Mouse (Mus musculus) G1E (cell line): ENCODE data around the gene Tspo2. TPM values are rescaled to one million over a fixed set of nuclear protein-coding genes. Genes with fewer than 3 reads are reported as not detected.

Source experiments
- ATAC-seq: 2 replicates; pipeline ENCODE4 v1.8.0; 2016; ENCODE audit warnings: mild to moderate bottlenecking; ENCODE audit not compliant: insufficient number of reproducible peaks, poor library complexity, low FRiP score, severe bottlenecking; ENCODE audit errors: extremely low read depth
- DNase-seq: peaks from one replicate; pipeline ENCODE4 v3.0.0; 2012; ENCODE audit warnings: low spot score
- H3K27me3 ChIP-seq: 2 replicates; pipeline ENCODE4 v1.6.1; 2012; ENCODE audit warnings: mild to moderate bottlenecking, low read length, inconsistent platforms; ENCODE audit not compliant: insufficient read depth
- H3K36me3 ChIP-seq: replicated peaks from 2 replicates; pipeline ENCODE3; 2012; ENCODE audit warnings: mild to moderate bottlenecking, inconsistent platforms
- H3K4me1 ChIP-seq: 2 replicates; pipeline ENCODE4 v1.6.1; 2012; ENCODE audit warnings: low read depth, low read length, inconsistent platforms, mixed read lengths; ENCODE audit not compliant: insufficient read depth
- H3K4me3 ChIP-seq: 2 replicates; pipeline ENCODE4 v1.5.1; 2012; ENCODE audit warnings: low read depth, mild to moderate bottlenecking, inconsistent platforms, low read length, moderate library complexity, mixed read lengths
- H3K9me3 ChIP-seq: replicated peaks from 2 replicates; pipeline ENCODE4 v1.6.1; 2012; ENCODE audit warnings: inconsistent platforms
- CTCF ChIP-seq: IDR thresholded peaks from 2 replicates; pipeline ENCODE4 v1.5.1; 2012; ENCODE audit warnings: low read depth, low read length, inconsistent platforms, mixed read lengths
- GATA1 ChIP-seq: IDR thresholded peaks from 2 replicates; pipeline ENCODE4 v1.6.1; 2012; ENCODE audit warnings: borderline replicate concordance, low read length, inconsistent platforms, mixed read lengths
- GATA2 ChIP-seq: IDR thresholded peaks from 2 replicates; pipeline ENCODE4 v1.6.1; 2012; ENCODE audit warnings: low read depth, low read length, inconsistent platforms, borderline replicate concordance
- POLR2AphosphoS5 ChIP-seq: IDR thresholded peaks from 2 replicates; pipeline ENCODE4 v1.6.1; 2012; ENCODE audit warnings: low read depth, low read length, inconsistent platforms; ENCODE audit not compliant: insufficient replicate concordance
- TAL1 ChIP-seq: conservative IDR thresholded peaks from 2 replicates; pipeline ENCODE4 v1.6.1; 2012; ENCODE audit warnings: low read depth, low read length, inconsistent platforms, mixed read lengths
- polyA plus RNA-seq: library from polyadenylated mRNA; stranded (reverse); fragments of >175 nt; gene quantifications from 2 replicates; pipeline ENCODE4 v1.2.3, GENCODE M21; 2012
- total RNA-seq, 2 experiments: library from RNA; stranded (forward) in 1 of 2; stranded (reverse) in 1 of 2; fragments of 200-1000 nt in 1 of 2; fragments of >200 nt in 1 of 2; fragmentation: Nextera tagmentation in 1 of 2; gene quantifications; 2 replicates each; pipeline ENCODE4 v1.2.3; 2014 to 2017

The Tspo2 gene
- total and polyA plus RNA-seq, 3 experiments = 47.5 to 99.5 (median 61.3) TPM

DNA sequence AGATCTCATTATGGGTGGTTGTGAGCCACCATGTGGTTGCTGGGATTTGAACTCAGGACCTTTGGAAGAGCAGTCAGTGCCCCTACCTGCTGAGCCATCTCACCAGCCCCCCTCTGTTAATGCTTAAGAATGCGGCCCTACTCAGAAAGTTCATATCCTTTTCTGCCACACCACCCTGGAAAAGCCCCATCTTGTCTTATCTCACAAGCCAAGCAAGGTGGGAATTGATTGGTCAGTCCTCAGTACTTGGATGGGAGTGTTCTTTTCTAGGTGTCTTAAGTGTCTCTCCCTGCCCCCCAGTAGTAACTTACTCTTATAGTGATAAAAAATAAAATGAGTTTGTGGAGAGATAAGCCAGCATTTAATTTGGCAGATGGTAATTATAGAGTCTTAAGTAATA lies 46.6 kb downstream of the Tspo2 start:
- ATAC-seq (no peak), DNase-seq (no peak)
- Histone ChIP-seq H3K36me3 (peaks cover 61% of the 10 kb centered on the region), H3K27me3 (no peaks in the 10 kb centered on the region), H3K4me3 (no peak overlapping the region), H3K9me3 (no peaks in the 10 kb centered on the region), H3K4me1 (peaks cover 58% of the 10 kb centered on the region)
- TF ChIP-seq CTCF (no peak), GATA1 (no peak), GATA2 (no peak), POLR2AphosphoS5 (no peak), TAL1 (no peak)

DNA sequence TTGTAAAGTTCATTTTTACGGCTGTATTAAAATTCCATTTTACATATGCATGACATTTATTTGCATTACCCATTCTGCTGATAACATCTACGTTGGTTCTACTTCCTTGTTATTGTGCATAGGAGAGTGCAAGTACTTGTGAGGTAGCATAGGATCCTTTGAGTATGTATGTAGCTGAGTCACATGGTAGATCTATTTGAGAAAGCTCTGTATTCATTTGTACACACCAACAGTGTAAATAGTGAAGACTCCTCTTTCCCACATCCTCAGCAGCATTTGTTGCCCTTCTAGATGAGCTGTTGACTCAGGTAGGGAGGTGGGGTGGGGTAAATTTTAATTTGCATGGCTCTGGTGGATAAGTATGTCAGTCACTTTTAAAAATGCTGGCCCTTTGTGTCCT lies 47.5 kb downstream of the Tspo2 start:
- H3K4me1 ChIP-seq = peaks cover 60% of the 10 kb centered on the region
- peaks cover 69% of the 10 kb centered on the region for H3K36me3 ChIP-seq
- DNase-seq = no peak
- H3K9me3 ChIP-seq = no peaks in the 10 kb centered on the region
- TF ChIP-seq GATA2 (no peak), POLR2AphosphoS5 (no peak), TAL1 (no peak), CTCF (no peak), GATA1 (no peak)
- no peak overlapping the region for H3K4me3 ChIP-seq
- no peak for ATAC-seq
- H3K27me3 ChIP-seq = no peaks in the 10 kb centered on the region

DNA sequence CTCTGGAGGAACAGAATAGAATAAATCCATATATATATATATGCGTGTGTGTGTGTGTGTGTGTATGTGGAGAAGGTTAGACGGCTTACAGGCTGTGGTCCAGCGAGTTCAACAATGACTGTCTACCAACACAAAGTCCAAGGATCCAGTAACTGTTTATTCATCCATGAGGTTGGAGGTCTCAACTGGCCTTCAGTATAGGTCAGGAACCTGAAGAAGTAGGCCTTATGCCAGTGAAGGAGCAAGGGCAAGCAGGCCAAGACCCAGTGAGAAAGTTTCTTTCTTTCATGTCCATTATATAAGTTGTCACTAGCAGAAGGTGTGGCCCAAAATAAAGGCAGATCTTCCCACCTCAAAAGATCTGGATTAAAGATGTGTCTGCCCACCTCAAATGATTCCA lies 48.6 kb downstream of the Tspo2 start:
- Histone ChIP-seq H3K9me3 (no peaks in the 10 kb centered on the region), H3K36me3 (peaks cover 80% of the 10 kb centered on the region), H3K4me1 (peaks cover 59% of the 10 kb centered on the region), H3K4me3 (no peak overlapping the region), H3K27me3 (no peaks in the 10 kb centered on the region)
- ATAC-seq (no peak), DNase-seq (no peak)
- TF ChIP-seq TAL1 (no peak), CTCF (no peak), GATA1 (no peak), GATA2 (no peak), POLR2AphosphoS5 (no peak)

DNA sequence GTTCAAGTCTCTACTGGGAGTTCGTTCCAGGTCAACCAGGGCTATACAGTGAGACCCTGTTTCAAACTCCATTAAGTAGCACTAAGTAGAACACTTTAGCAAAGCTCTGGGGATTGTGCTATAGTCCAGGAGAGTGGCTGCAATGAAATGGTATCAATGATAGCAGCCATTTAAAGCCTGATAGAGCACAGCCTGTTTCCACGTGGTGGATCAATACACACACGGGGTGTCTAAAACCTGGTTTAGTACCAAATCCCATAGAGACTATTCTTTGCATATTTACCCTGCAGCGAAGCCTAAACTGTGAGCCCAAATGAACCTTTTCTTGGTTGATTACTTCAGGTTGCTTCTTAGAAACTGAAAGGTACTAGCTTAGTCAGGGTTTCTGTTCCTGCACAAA lies 49.6 kb downstream of the Tspo2 start:
- H3K9me3 ChIP-seq = no peaks in the 10 kb centered on the region
- TF ChIP-seq GATA2 (no peak), TAL1 (no peak), POLR2AphosphoS5 (no peak), CTCF (no peak), GATA1 (no peak)
- no peak for DNase-seq
- H3K36me3 ChIP-seq = peaks cover 82% of the 10 kb centered on the region
- no peaks in the 10 kb centered on the region for H3K27me3 ChIP-seq
- no peak overlapping the region for H3K4me3 ChIP-seq
- no peak for ATAC-seq
- H3K4me1 ChIP-seq = peaks cover 50% of the 10 kb centered on the region

Other genes with a start within 250 kb of the Tspo2 start
- gene Trem1, start 218.8 kb downstream of the Tspo2 start, total RNA-seq (2014; fragmentation: Nextera tagmentation) = not detected in 2 replicates
- 0.05 and 0.06 TPM in 2 replicates for gene Trem1, start 218.8 kb downstream of the Tspo2 start, total RNA-seq (2017)
- not detected in 2 replicates for gene Trem1, start 218.8 kb downstream of the Tspo2 start, polyA plus RNA-seq
- not detected in 2 replicates for gene Trem3, start 203.7 kb downstream of the Tspo2 start, total RNA-seq (2014; fragmentation: Nextera tagmentation)
- not detected in 2 replicates for gene Trem3, start 203.7 kb downstream of the Tspo2 start, total RNA-seq (2017)
- not detected in 2 replicates for gene Trem3, start 203.7 kb downstream of the Tspo2 start, polyA plus RNA-seq
- gene Treml4, start 187.2 kb downstream of the Tspo2 start, total RNA-seq (2014; fragmentation: Nextera tagmentation) = 2.3 TPM in 1 of 2 replicates, not detected in the other
- gene Treml4, start 187.2 kb downstream of the Tspo2 start, total RNA-seq (2017) = 1.4 and 2.2 TPM in 2 replicates
- gene Treml4, start 187.2 kb downstream of the Tspo2 start, polyA plus RNA-seq = 0.22 and 0.33 TPM in 2 replicates
- 84.3 and 99.8 TPM in 2 replicates for gene Treml2, start 152.0 kb downstream of the Tspo2 start, total RNA-seq (2014; fragmentation: Nextera tagmentation)
- 63.4 and 71.0 TPM in 2 replicates for gene Treml2, start 152.0 kb downstream of the Tspo2 start, total RNA-seq (2017)
- 14.3 and 15.6 TPM in 2 replicates for gene Treml2, start 152.0 kb downstream of the Tspo2 start, polyA plus RNA-seq
- 1.0 and 1.7 TPM in 2 replicates for gene B430306N03Rik, start 135.4 kb downstream of the Tspo2 start, total RNA-seq (2014; fragmentation: Nextera tagmentation)
- 0.87 and 0.93 TPM in 2 replicates for gene B430306N03Rik, start 135.4 kb downstream of the Tspo2 start, total RNA-seq (2017)
- 0.20 and 0.21 TPM in 2 replicates for gene B430306N03Rik, start 135.4 kb downstream of the Tspo2 start, polyA plus RNA-seq
- 0.44 and 2.3 TPM in 2 replicates for gene Trem2, start 105.1 kb downstream of the Tspo2 start, total RNA-seq (2014; fragmentation: Nextera tagmentation)
- gene Trem2, start 105.1 kb downstream of the Tspo2 start, total RNA-seq (2017) = 0.60 and 0.87 TPM in 2 replicates
- gene Trem2, start 105.1 kb downstream of the Tspo2 start, polyA plus RNA-seq = 1.0 and 1.3 TPM in 2 replicates
- not detected in 2 replicates for gene Treml1, start 91.6 kb downstream of the Tspo2 start, total RNA-seq (2014; fragmentation: Nextera tagmentation)
- 6.7 and 7.2 TPM in 2 replicates for gene Treml1, start 91.6 kb downstream of the Tspo2 start, total RNA-seq (2017)
- gene Treml1, start 91.6 kb downstream of the Tspo2 start, polyA plus RNA-seq = 0.34 and 0.65 TPM in 2 replicates
- gene Nfya, start 41.6 kb downstream of the Tspo2 start, total RNA-seq (2014; fragmentation: Nextera tagmentation) = 193 and 203 TPM in 2 replicates
- 22.5 and 27.4 TPM in 2 replicates for gene Nfya, start 41.6 kb downstream of the Tspo2 start, total RNA-seq (2017)
- 41.1 and 43.3 TPM in 2 replicates for gene Nfya, start 41.6 kb downstream of the Tspo2 start, polyA plus RNA-seq
- gene Oard1, start 41.5 kb downstream of the Tspo2 start, total RNA-seq (2014; fragmentation: Nextera tagmentation) = 34.3 and 39.8 TPM in 2 replicates
- gene Oard1, start 41.5 kb downstream of the Tspo2 start, total RNA-seq (2017) = 83.4 and 91.3 TPM in 2 replicates
- 3.5 and 5.0 TPM in 2 replicates for gene Oard1, start 41.5 kb downstream of the Tspo2 start, polyA plus RNA-seq
- not detected in 2 replicates for gene Apobec2, start 18.6 kb downstream of the Tspo2 start, total RNA-seq (2014; fragmentation: Nextera tagmentation)
- 0.06 and 0.11 TPM in 2 replicates for gene Apobec2, start 18.6 kb downstream of the Tspo2 start, total RNA-seq (2017)
- gene Apobec2, start 18.6 kb downstream of the Tspo2 start, polyA plus RNA-seq = not detected in 2 replicates
- gene Unc5cl, start 3.4 kb upstream of the Tspo2 start, total RNA-seq (2014; fragmentation: Nextera tagmentation) = 22.1 and 25.9 TPM in 2 replicates
- 15.6 and 17.6 TPM in 2 replicates for gene Unc5cl, start 3.4 kb upstream of the Tspo2 start, total RNA-seq (2017)
- gene Unc5cl, start 3.4 kb upstream of the Tspo2 start, polyA plus RNA-seq = 15.9 and 16.3 TPM in 2 replicates